Mouse (Mus musculus): ENCODE results near the gene Olfr186.
"Not testable (repeated sequence)": the region's sequence is repeated elsewhere in the genome, so short reads cannot be mapped to it uniquely, and the experiment has no call there.

Gene Olfr186

DNA sequence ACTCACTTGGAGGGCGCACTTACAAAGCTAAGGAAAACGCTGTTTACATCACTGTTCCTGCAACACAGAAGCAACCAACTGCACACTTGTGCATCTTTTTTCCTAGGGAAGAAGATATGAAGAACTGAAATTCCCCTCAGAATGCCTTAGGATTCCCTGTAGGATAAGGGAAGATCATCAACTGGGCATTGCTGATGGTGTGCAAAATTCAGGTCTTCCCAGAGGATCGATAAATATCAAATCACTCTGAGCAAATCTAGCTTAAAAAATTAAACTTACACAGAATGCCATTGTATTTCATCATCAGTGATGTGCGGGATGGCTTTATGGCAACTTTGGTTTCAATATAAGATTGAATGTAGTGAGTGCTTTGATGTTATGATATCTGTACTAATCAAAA lies at the start of gene Olfr186:
TSS of gene Olfr186 (minus strand) at position 101 of the 400 bp plus-strand sequence.
- DNase-seq: no peak

DNA sequence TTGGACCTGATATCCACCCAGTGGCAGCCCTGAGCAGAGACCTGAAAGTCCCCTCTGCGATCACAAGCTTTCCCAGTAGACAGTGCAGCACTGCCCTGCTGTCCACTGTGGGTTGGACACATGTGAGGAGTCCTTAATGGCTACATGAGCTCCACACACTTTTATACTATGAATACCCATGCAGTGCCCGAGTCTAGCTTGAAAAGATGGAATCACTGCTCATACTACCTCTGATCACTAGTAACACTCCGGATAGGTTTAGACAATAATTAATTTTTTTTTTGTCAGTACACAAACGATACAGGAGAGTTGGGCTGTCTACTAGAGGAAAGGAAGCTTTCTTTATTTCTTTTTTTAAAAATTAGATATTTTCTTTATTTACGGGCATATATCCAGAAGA lies 47.8 kb upstream of the Olfr186 start, which contains the start of gene Olfr190:
TSS of gene Olfr190 (minus strand) at position 101 of the 400 bp plus-strand sequence.
- no peak for DNase-seq

DNA sequence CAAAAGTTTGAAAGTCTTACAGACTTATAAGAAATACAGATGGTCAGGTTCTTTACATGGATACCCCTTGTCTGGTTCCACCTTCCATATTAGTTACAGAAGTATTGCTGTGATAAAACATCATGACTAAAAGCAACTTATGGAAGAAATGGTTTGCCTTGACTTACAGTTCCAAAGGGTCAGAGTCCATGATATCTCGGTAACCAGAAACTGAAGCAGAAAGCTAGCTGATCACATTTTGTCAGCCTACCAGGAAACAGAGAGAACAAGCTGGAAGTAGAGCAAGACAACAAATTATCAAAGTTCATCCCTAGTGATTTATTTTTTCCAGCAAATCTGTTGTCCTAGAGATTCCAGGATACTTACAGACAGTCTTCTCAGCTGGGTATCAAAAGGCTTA lies 43.4 kb upstream of the Olfr186 start:
- no peak for DNase-seq

DNA sequence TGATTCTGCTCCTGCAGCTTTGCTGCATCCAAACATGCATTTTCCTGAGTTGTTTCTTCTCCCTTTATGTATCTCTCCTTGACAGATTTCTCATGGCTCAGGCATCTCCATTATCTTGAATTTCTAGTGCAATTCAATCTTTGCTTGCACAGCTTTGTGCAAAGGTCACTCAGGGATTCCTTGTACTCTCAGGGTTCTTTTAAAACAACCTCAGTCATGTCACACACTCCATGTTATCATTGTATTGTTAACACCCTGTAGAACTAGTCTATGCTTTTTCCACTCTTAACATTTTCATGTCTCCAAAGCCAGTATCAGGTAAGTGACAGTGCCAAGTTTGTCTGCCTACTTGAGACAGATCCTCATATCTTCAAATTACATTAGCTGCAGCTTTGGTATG lies 41.7 kb upstream of the Olfr186 start:
- no peak for DNase-seq

DNA sequence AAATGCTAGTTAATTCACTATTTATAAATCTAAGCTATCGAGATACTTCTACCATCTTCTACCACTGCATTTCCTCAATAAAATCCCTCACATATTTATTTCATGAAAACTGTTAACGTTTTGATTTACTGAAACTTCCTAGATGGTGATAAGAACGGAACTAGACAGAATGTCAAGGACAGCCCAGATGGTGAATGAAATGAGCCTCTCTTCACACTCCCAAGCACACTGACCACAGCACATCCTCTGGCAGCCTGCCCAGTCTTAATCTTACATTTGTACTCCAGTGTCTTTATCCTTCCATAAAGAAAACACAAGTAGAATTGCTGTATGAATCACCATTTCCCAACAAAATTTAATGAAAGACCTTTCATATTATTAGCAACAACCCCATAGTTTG lies 32.3 kb upstream of the Olfr186 start:
- DNase-seq: not testable (repeated sequence)

DNA sequence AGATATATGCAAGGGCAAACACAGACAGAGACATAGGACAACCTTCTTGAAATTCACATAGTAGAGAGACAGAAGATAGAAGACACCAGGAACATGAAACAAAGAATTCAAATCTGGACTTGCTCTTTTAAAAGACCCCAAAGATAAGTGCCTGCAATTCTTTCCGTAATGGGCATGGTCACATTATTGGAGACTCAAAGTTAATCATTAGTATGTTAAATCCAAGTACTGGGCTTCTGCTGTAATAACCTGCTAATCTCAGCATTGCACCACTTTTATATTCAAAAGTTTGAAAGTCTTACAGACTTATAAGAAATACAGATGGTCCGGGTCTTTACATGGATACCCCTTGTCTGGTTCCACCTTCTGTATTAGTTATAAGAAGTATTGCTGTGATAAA lies 19.2 kb upstream of the Olfr186 start:
- not testable (repeated sequence) for DNase-seq

DNA sequence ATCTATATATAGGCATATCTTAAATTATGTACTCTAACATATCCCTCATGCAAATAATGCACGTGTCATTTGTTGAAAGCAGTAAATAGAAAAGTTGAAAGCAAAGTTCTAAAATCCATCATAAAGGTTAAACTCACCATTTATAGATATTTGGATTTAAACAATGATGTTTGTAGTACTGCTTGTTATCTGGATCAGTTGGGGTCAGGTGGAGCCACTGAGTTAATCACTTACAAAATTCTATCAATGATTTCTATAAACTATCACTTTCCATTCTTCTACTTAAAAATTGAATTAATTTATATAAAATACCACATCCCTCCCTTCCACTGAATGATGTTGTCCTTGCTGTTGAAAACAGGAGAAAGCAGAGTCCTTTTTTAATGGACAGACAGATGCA lies 18.8 kb upstream of the Olfr186 start:
- no peak for DNase-seq

DNA sequence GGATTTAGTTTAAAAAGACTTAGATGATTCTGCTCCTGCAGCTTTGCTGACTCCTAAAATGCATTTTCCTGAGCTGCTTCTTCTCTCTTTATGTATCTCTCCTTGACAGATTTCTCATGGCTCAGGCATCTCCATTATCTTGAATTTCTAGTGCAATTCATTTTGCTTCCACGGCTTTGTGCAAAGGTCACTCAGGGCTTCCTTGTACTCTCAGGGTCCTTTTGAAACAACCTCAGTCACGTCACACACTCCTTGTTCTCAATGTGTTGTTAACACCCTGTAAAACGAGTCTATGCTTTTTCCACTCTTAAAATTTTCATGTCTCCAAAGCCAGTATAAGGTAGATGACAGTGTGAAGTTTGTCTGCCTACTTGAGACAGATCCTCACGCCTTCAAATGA lies 17.5 kb upstream of the Olfr186 start:
- DNase-seq: no peak

DNA sequence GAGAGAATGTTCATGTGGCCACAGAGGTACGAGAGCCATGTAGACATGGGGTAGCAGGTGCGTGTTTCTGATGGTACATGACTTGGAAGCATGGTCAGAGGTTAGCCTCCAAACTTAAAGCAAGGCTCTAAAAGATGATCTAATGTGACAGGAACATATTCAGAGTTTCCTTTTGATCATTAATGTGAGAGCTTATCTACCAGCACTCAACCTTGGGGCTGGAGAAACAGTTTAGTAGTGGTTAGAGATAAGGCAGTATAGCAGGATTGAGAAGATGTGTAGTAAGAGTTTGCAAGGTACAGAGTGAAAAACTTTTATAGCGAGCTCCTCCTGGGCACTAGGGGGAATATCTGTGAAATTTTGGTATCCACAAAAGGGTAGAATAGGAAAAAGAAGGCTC lies 15.7 kb upstream of the Olfr186 start:
- no peak for DNase-seq

DNA sequence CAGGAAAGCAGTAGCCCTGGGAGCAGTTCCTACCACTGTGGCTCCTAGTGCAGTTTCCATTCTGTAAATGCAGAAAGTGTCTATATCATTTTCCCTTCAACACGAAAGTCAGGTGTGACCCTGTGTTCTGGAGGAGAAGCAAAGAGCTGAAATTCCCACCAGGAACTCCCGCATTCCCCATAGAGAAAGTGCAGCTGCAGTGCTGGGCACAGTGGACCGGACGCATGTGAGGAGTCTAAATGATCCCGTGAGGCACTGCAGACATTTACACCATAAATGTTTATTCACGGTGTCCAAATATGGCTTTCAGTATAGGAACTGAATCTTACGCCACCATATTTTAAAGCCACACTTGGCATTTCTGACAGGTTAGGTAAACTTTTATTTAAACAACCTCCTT lies 9.6 kb upstream of the Olfr186 start, which contains the start of gene Olfr187:
TSS of gene Olfr187 (minus strand) at position 58 of the 400 bp plus-strand sequence.
- no peak for DNase-seq

DNA sequence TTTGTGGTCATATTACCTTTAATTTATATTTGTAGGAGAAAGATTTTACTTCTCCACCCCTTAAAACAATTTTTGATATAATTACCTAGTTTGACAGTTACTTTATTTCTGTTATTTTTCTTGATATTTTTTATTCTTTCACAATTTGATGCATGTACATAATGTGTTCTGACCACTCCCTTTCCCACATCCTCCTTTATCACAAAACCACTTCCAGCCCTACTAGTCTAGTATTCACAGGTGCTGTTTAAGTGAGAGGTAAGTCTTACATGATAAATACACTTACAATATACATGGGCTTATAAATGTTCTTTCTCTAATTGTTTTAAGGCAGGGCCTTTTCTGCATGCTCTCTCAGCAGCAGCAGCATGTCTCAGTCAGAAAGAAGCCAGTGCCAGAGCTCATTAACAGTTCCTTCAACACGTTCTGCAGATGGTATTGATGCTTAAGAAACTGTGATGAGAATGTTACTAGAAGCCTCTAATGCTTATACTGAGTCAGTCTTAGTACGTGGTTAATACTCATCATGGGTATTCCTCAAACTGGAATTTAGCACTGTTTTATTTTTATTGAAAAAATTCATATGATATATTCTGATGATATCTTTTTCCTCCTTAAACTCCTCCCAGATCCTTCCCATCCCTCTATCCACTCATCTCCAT lies 16.6 kb downstream of the Olfr186 start:
- DNase-seq: no peak

DNA sequence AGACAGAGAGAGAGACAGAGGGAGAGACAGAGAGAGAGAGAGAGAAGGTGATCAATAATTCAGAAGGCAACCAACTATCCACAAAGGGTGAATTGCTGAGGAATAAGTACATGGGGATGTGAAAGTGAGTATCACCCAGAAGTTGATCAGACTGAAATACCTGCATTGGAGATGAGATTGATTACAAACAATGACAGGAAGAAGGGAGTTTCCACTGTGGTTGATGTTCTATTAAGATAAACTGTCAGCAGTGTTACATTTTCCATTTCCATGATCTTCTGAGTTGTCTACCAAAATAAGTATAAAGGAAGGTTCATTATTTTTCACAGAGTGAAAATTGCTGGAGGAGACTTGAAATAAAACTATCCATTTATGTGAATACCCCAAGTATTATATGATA lies 22.9 kb downstream of the Olfr186 start:
- DNase-seq: no peak

DNA sequence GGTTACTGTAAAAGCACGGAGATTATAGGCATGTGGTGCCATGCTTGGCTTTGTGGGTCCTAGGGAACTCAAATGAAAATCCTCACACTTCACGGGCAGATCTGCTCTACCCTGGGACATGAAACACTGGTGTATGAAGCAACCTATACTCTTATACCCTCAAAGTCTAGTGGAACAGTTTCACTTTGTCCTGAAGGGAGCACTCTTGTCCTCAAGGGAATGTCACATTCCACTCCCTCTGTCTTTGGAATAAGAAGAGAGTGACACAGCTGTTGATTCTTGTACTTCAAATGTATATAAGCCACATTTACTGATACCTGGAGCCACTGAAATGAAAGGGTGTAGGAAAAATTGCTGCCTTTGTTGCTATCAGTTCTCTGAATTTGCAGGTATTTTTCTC lies 35.0 kb downstream of the Olfr186 start, which contains the start of gene Olfr183:
TSS of gene Olfr183 (plus strand) at position 301 of the 400 bp plus-strand sequence.
- no peak for DNase-seq

Measured in thymus, adult 18-20 months (tissue).